ENCODE assay signal across 38 mouse cellular contexts in the genomic region with DNA sequence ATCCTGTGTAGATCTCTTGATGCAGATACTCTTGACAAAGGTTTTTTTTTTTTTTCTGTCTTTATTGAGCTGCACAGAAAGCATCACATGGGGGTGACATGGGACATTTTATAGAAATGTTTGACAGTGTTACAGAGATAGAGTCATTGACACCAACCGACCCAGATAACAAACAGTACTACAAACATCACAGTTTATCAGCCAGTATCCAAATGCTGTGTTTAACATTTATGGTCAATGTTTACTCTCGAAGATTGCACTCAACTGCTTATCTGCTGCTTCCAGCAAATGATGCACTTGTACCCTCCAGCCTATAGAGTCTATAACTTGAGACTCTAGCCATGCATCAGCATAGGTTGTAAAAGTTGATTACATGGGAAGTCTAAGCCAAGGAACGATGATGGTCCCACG. TPM values are rescaled to one million over a fixed set of nuclear protein-coding genes. Genes with fewer than 3 reads are reported as not detected.
DNase-seq lines count a peak whose midpoint lies in the region; ATAC-seq and TF ChIP-seq lines count a peak whose summit lies in the region.
"Had no signal": no experiment of that assay in that cellular context is flagged by ENCODE, and none has a peak within 500 bp of the region (broad histone marks: within the 10 kb centered on the region; RNA-seq: fewer than 3 reads in every experiment).

No protein-coding gene starts in this region.

- no peak overlapping the region for H3K27ac ChIP-seq in stomach, embryonic 15.5 days
- no peak overlapping the region for H3K27ac ChIP-seq in stomach, postnatal 0 days (replicated peaks)
- H3K27ac ChIP-seq in liver, embryonic 15.5 days (replicated peaks) = peak overlapping the region; percentile 70
- H3K27ac ChIP-seq: embryonic facial prominence, embryonic 12.5 days; heart, adult 2 months; heart, embryonic 13.5 days; hindbrain, embryonic 14.5 days; midbrain, embryonic 13.5 days; neural tube, embryonic 13.5 days had no signal

- no peak for DNase-seq in stomach, postnatal 0 days (ENCODE audit: low spot score)
- no peak for DNase-seq in left cerebral cortex, adult 18-20 months (ENCODE audit: low spot score in 2 of 2)
- DNase-seq in gastrocnemius, postnatal 4 days (ENCODE audit: low spot score in 2 of 2) = no peak
- no peak for DNase-seq in urinary bladder, postnatal 36 days (ENCODE audit: low spot score in 2 of 2)
- DNase-seq in ovary, postnatal 36 days (ENCODE audit: low spot score) = no peak
- DNase-seq: adrenal gland, adult 2 months; adrenal gland, postnatal 36 days; cerebellum, adult 8-10 months; cerebellum, postnatal 36 days; embryo, embryonic 11 days; forebrain, postnatal 0 days; gastrocnemius, postnatal 10 days; heart, adult 2 months; heart, postnatal 10 days; kidney, adult 9 months; kidney, postnatal 10 days; layer of hippocampus, adult 9-11 months; lung, postnatal 36 days; thymus, postnatal 14 days had no signal

- H3K27me3 ChIP-seq in stomach, embryonic 15.5 days (replicated peaks) = no peaks in the 10 kb centered on the region
- no peaks in the 10 kb centered on the region for H3K27me3 ChIP-seq in stomach, postnatal 0 days (ENCODE audit: control insufficient read depth, insufficient read depth, low read length)
- H3K27me3 ChIP-seq in liver, embryonic 15.5 days = no peaks in the 10 kb centered on the region
- H3K27me3 ChIP-seq: embryonic facial prominence, embryonic 12.5 days; heart, embryonic 13.5 days; megakaryocyte, embryonic 14.5 days; midbrain, embryonic 13.5 days; neural tube, embryonic 13.5 days had no signal

- no peaks in the 10 kb centered on the region for H3K36me3 ChIP-seq in stomach, embryonic 15.5 days
- H3K36me3 ChIP-seq in stomach, postnatal 0 days (ENCODE audit: control insufficient read depth, insufficient read depth, low read length) = no peaks in the 10 kb centered on the region
- H3K36me3 ChIP-seq in liver, embryonic 15.5 days (replicated peaks) = no peaks in the 10 kb centered on the region
- H3K36me3 ChIP-seq: embryonic facial prominence, embryonic 12.5 days; heart, embryonic 13.5 days; midbrain, embryonic 13.5 days; neural tube, embryonic 13.5 days had no signal

- no peak for TF ChIP-seq EP300 in stomach, postnatal 0 days (optimal IDR thresholded peaks at IDR 0.05)

- no peak overlapping the region for H3K4me3 ChIP-seq in stomach, embryonic 15.5 days (replicated peaks)
- no peak overlapping the region for H3K4me3 ChIP-seq in stomach, postnatal 0 days (ENCODE audit: low read depth, low read length)
- H3K4me3 ChIP-seq in liver, embryonic 15.5 days (replicated peaks) = no peak overlapping the region
- H3K4me3 ChIP-seq: embryonic facial prominence, embryonic 12.5 days; heart, adult 2 months; heart, embryonic 13.5 days; megakaryocyte, embryonic 14.5 days; midbrain, embryonic 13.5 days; neural tube, embryonic 13.5 days had no signal

- no peak overlapping the region for H3K9ac ChIP-seq in stomach, embryonic 15.5 days
- no peak overlapping the region for H3K9ac ChIP-seq in stomach, postnatal 0 days (ENCODE audit: low read length)
- no peak overlapping the region for H3K9ac ChIP-seq in liver, embryonic 15.5 days
- H3K9ac ChIP-seq: embryonic facial prominence, embryonic 12.5 days; forebrain, postnatal 0 days; heart, embryonic 13.5 days; hindbrain, embryonic 14.5 days; midbrain, embryonic 13.5 days; neural tube, embryonic 13.5 days had no signal

- H3K9me3 ChIP-seq in stomach, embryonic 15.5 days = no peaks in the 10 kb centered on the region
- no peaks in the 10 kb centered on the region for H3K9me3 ChIP-seq in stomach, postnatal 0 days (ENCODE audit: control insufficient read depth, low read length)
- no peaks in the 10 kb centered on the region for H3K9me3 ChIP-seq in liver, embryonic 15.5 days (replicated peaks)
- H3K9me3 ChIP-seq: embryonic facial prominence, embryonic 12.5 days; heart, embryonic 13.5 days; megakaryocyte, embryonic 14.5 days; midbrain, embryonic 13.5 days; neural tube, embryonic 13.5 days had no signal

- H3K4me2 ChIP-seq in stomach, embryonic 15.5 days = no peak overlapping the region
- no peak overlapping the region for H3K4me2 ChIP-seq in stomach, postnatal 0 days (replicated peaks; ENCODE audit: low read depth)
- H3K4me2 ChIP-seq in liver, embryonic 15.5 days = peak overlapping the region; percentile 39
- H3K4me2 ChIP-seq: embryonic facial prominence, embryonic 12.5 days; heart, embryonic 13.5 days; hindbrain, embryonic 14.5 days; midbrain, embryonic 13.5 days; neural tube, embryonic 13.5 days had no signal

- no peak for TF ChIP-seq CTCF in stomach, postnatal 0 days (IDR thresholded peaks at IDR 0.05; ENCODE audit: low read depth)

- ATAC-seq in stomach, embryonic 15.5 days (ENCODE audit: insufficient read depth, low FRiP score, low read depth) = peak; percentile 35; the same call in 1 of the 2 replicates
- no peak for ATAC-seq in stomach, postnatal 0 days (ENCODE audit: low FRiP score, low TSS enrichment)
- ATAC-seq in erythroblast, adult 5-6 weeks (replicated peaks; ENCODE audit: low FRiP score, poor library complexity, severe bottlenecking) = peak; percentile 56
- peak; percentile 92 for ATAC-seq in liver, embryonic 15.5 days (ENCODE audit: insufficient read depth)
- ATAC-seq: activated CD4-positive, CD25-positive, alpha-beta regulatory T cell, adult 4 months; forebrain, postnatal 0 days; intestine, postnatal 0 days; midbrain, embryonic 13.5 days had no signal

- WGBS in stomach, embryonic 15.5 days = 58% methylated on average over 4 of the region's 4 CpGs
- 60% methylated on average over 4 of the region's 4 CpGs for WGBS in stomach, postnatal 0 days
- WGBS in liver, embryonic 15.5 days (ENCODE audit: insufficient replicate concordance) = 15% methylated on average over 4 of the region's 4 CpGs

- H3K4me1 ChIP-seq in stomach, embryonic 15.5 days = no peaks in the 10 kb centered on the region
- H3K4me1 ChIP-seq in stomach, postnatal 0 days (replicated peaks; ENCODE audit: control insufficient read depth, insufficient read depth) = no peaks in the 10 kb centered on the region
- peaks cover 35% of the 10 kb centered on the region for H3K4me1 ChIP-seq in liver, embryonic 15.5 days (replicated peaks)
- H3K4me1 ChIP-seq: midbrain, embryonic 13.5 days; neural tube, embryonic 13.5 days had no signal

RNA-seq across cellular contexts. Expression of gene Ankrd36, which starts 25.9 kb away (rescaled TPM):
- polyA plus RNA-seq in stomach, embryonic 15.5 days (2015; fragmentation: Nextera tagmentation; extraction: Ambion mirVana) = 0.40 TPM in 1 of 2 replicates, not detected in the other
- polyA plus RNA-seq in stomach, postnatal 0 days (2015; fragmentation: Nextera tagmentation; extraction: Ambion mirVana) = not detected in 2 replicates
- 0.63 TPM in 1 of 2 replicates, not detected in the other for total RNA-seq in erythroblast, adult 5-6 weeks (2015; ENCODE audit: low replicate concordance)
- 4.6 TPM in 2 replicates for total RNA-seq in erythroblast, adult 5-6 weeks (2017; ENCODE audit: low replicate concordance)
- polyA plus RNA-seq in liver, embryonic 15.5 days (2015; fragmentation: Nextera tagmentation; extraction: Ambion mirVana) = 1.0 and 1.2 TPM in 2 replicates
- not detected for total RNA-seq in left cerebral cortex, adult 18-20 months (2021)
- total RNA-seq in gastrocnemius, postnatal 4 days (2021) = not detected
- total RNA-seq: adrenal gland, adult 2 months; adrenal gland, postnatal 36 days; gastrocnemius, postnatal 10 days; heart, adult 2 months; heart, postnatal 10 days; hematopoietic stem cell, adult 5-6 weeks; left cerebral cortex, postnatal 14 days; liver, adult 2 months had no signal
- polyA plus RNA-seq: activated CD4-positive, CD25-positive, alpha-beta regulatory T cell, adult 4 months; adrenal gland, adult 2 months; brain, embryonic 14.5 days; forebrain, embryonic 11.5 days; forebrain, postnatal 0 days; heart, embryonic 13.5 days; hindbrain, embryonic 14.5 days; intestine, postnatal 0 days; limb, embryonic 11.5 days; liver, adult 2 months; midbrain, embryonic 13.5 days; neural tube, embryonic 13.5 days; small intestine, adult 2 months; urinary bladder, adult 2 months had no signal

RNA-seq across cellular contexts. Expression of gene Ccdc117, which starts 53.4 kb away (rescaled TPM):
- polyA plus RNA-seq in stomach, embryonic 15.5 days (2015; fragmentation: Nextera tagmentation; extraction: Ambion mirVana) = 17.1 and 18.8 TPM in 2 replicates
- polyA plus RNA-seq in stomach, postnatal 0 days (2015; fragmentation: Nextera tagmentation; extraction: Ambion mirVana) = 8.7 and 9.2 TPM in 2 replicates
- total RNA-seq in erythroblast, adult 5-6 weeks (2015; ENCODE audit: low replicate concordance) = 2.7 and 5.6 TPM in 2 replicates
- 9.5 and 10.4 TPM in 2 replicates for total RNA-seq in erythroblast, adult 5-6 weeks (2017; ENCODE audit: low replicate concordance)
- 8.1 and 8.8 TPM in 2 replicates for polyA plus RNA-seq in liver, embryonic 15.5 days (2015; fragmentation: Nextera tagmentation; extraction: Ambion mirVana)
- 10 to 100 TPM; 18.0 to 18.7 TPM for total RNA-seq in left cerebral cortex, adult 18-20 months (2021)
- total RNA-seq in gastrocnemius, postnatal 4 days (2021) = 10 to 100 TPM; 15.7 to 16.0 TPM
